Mouse (Mus musculus) heart, embryonic 14.5 days (tissue): ENCODE results near the gene Ppil4. TPM values are rescaled to one million over a fixed set of nuclear protein-coding genes. Genes with fewer than 3 reads are reported as not detected.

Experiments
- ATAC-seq: fragments of 200-750 bp; cut with Nextera tagmentation; 2 replicates; pipeline ENCODE4 v1.8.0; 2017; ENCODE audit warnings: low read depth, moderate TSS enrichment; ENCODE audit not compliant: insufficient number of reproducible peaks, insufficient read depth, low FRiP score
- H3K27ac ChIP-seq, 2 experiments: fragments of 200-500 bp in 1 of 2; fragments of 300-500 bp in 1 of 2; sonication (generic) in 1 of 2; replicated peaks in 1 of 2; 2 replicates each; pipeline ENCODE4 v1.5.1; 2012 to 2014; ENCODE audit warnings: low read depth in 2 of 2, low read length in 2 of 2, control low read depth in 1 of 2, mild to moderate bottlenecking in 1 of 2, mixed read lengths in 1 of 2; ENCODE audit not compliant: control insufficient read depth in 1 of 2, insufficient read depth in 1 of 2
- H3K27me3 ChIP-seq: fragments of 300-500 bp; sonication (generic); 2 replicates; pipeline ENCODE4 v1.6.1; 2014; ENCODE audit warnings: mild to moderate bottlenecking, low read length, control low read depth; ENCODE audit not compliant: control insufficient read depth, insufficient read depth
- H3K36me3 ChIP-seq: fragments of 300-500 bp; sonication (generic); 2 replicates; pipeline ENCODE4 v1.6.1; 2014; ENCODE audit warnings: mild to moderate bottlenecking, control low read depth, low read length, mixed read lengths; ENCODE audit not compliant: control insufficient read depth, insufficient read depth
- H3K4me1 ChIP-seq, 2 experiments: fragments of 200-500 bp in 1 of 2; fragments of 300-500 bp in 1 of 2; sonication (generic) in 1 of 2; 2 replicates each; pipeline ENCODE4 v1.6.1; 2012 to 2014; ENCODE audit warnings: low read length in 2 of 2, control low read depth in 1 of 2, mixed read lengths in 1 of 2; ENCODE audit not compliant: control insufficient read depth in 2 of 2, insufficient read depth in 2 of 2
- H3K4me2 ChIP-seq: fragments of 300-500 bp; sonication (generic); 2 replicates; pipeline ENCODE4 v1.6.1; 2014; ENCODE audit warnings: mild to moderate bottlenecking, low read length
- H3K4me3 ChIP-seq, 2 experiments: fragments of 200-500 bp in 1 of 2; fragments of 300-500 bp in 1 of 2; sonication (generic) in 1 of 2; 2 replicates each; pipeline ENCODE4 v1.5.1; 2012 to 2014; ENCODE audit warnings: low read length in 2 of 2, mild to moderate bottlenecking in 2 of 2, control low read depth in 1 of 2, low read depth in 1 of 2, moderate library complexity in 1 of 2; ENCODE audit not compliant: control insufficient read depth in 1 of 2, insufficient read depth in 1 of 2
- H3K9ac ChIP-seq: fragments of 300-500 bp; sonication (generic); 2 replicates; pipeline ENCODE4 v1.6.1; 2014; ENCODE audit warnings: mild to moderate bottlenecking, low read length
- H3K9me3 ChIP-seq: fragments of 300-500 bp; sonication (generic); 2 replicates; pipeline ENCODE4 v1.6.1; 2016; ENCODE audit warnings: low read length, control low read depth; ENCODE audit not compliant: control insufficient read depth
- WGBS: fragments of 180-500 bp; shearing (Covaris S2); extraction: QIAGEN DNeasy Blood & Tissue Kit; methylation state at CpG from one replicate; pipeline ENCODE4 v1.1.7; 2014; 5-methylcytosine and 5-hydroxymethylcytosine counted together
- polyA plus RNA-seq: library from polyadenylated mRNA; unstranded; fragments of >200 nt; fragmentation: Nextera tagmentation; extraction: Ambion mirVana; gene quantifications from 2 replicates; pipeline ENCODE4 v1.2.1, GENCODE M21; 2014

Gene Ppil4
- polyA plus RNA-seq, 1 experiment from 2014 or later: 27.8 TPM

DNA sequence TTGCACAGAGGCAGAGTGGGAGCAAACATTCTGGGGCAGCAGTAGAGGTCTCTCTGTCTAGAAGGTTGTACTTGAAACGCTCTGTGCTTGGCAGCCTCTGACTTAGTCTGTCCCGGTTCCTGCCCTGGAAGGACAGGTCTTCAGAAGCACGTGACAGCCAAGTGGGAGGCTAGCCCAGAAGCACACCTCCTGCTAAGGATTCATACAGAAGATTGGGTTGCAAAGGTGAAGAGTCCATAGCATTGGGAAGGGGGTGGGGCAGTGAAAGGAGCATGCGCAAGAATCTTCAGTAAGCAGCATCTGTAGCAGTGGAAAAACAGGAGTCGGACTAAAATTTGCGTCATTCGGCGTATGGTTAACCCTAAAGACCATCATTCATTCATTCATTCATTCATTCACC is 45.3 kb downstream of the Ppil4 start:
- H3K9me3 ChIP-seq: no peaks in the 10 kb centered on the region
- H3K9ac ChIP-seq: no peak overlapping the region
- no peak overlapping the region for H3K4me2 ChIP-seq
- ATAC-seq: no peak
- WGBS: 89% methylated on average over 8 of the region's 8 CpGs
- H3K36me3 ChIP-seq: no peaks in the 10 kb centered on the region
- H3K27ac ChIP-seq: no peak overlapping the region
- no peak overlapping the region for H3K4me3 ChIP-seq
- H3K4me1 ChIP-seq: peaks cover 12 to 16% of the 10 kb centered on the region in 2 experiments
- H3K27me3 ChIP-seq: 0 out of 2 replicates have a peak, but pooled peaks cover 3% of the 10 kb centered on the region

DNA sequence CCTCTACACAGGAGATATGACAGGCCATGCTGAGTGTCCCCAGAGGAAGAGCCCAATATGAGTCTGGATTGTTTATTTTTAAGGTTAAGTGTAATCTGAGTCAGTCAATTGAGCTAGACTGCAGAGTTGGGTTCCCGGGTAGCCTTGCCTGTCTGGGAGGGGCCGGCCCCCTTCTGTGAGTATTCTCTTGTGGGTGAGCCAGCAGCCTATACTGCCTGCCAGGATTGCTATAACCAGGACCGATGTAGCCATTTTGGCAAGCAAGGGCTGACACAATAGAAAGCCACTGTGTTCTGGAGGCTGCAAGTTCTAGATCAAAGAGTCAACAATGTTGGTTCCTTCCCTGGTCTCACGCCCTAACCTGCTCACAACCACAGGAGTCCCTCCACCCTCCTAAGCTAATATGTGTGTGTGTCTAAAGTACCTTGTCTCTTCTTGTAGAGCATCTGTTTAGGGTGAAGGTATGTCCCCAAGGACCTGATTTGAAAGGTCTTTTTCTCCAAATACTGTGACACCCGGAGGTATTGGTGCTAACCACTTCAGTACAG is 46.3 kb downstream of the Ppil4 start:
- no peak overlapping the region for H3K9ac ChIP-seq
- ATAC-seq: no peak
- H3K9me3 ChIP-seq: no peaks in the 10 kb centered on the region
- no peak overlapping the region for H3K27ac ChIP-seq
- no peak overlapping the region for H3K4me2 ChIP-seq
- no peaks in the 10 kb centered on the region for H3K36me3 ChIP-seq
- no peak overlapping the region for H3K4me3 ChIP-seq
- peaks cover 12 to 16% of the 10 kb centered on the region in 2 experiments for H3K4me1 ChIP-seq
- 79% methylated on average over 5 of the region's 5 CpGs for WGBS
- H3K27me3 ChIP-seq: 0 out of 2 replicates have a peak, but pooled peaks cover 3% of the 10 kb centered on the region

DNA sequence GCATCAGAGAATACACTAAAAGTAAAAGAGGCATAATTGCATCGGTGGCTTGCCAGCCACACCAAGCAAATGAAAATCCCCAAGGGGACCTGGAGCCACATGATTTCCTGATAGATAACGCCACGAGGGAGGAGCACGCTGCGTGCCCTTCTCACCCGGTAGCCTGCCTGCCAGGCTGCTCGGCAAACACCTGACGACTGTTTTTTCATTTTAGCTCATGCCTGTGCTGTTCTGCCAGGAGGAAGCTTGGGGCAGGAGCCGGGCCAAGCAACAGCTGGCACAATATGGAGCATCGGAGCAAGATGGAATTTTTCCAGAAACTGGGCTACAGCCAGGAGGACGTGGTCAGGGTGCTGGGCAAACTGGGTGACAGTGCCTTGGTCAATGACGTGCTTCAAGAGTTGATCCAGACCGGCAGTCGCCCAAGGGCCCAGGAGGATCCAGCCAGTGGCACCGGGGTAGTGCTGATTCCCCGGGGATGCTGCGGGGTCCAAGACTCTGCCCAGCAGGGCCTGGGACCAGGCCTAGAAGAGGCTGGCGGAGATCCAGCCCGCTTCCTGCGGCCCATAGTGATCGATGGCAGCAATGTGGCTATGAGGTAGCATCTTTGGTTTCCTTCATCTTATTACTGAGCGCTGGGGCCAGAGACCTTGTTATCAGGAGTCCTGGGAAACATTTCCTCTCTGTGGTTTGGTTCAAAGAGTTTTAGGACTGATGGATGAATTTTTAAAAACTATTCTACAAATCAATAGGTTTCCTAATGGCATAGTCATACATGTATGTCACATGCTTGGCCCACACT is 47.1 kb downstream of the Ppil4 start:
- no peak overlapping the region for H3K4me2 ChIP-seq
- H3K9ac ChIP-seq: no peak overlapping the region
- 0 out of 2 replicates have a peak, but pooled peaks cover 5% of the 10 kb centered on the region for H3K27me3 ChIP-seq
- ATAC-seq: no peak
- H3K4me3 ChIP-seq: no peak overlapping the region
- no peak overlapping the region for H3K27ac ChIP-seq
- no peaks in the 10 kb centered on the region for H3K9me3 ChIP-seq
- H3K36me3 ChIP-seq: no peaks in the 10 kb centered on the region
- 86% methylated on average over 22 of the region's 22 CpGs for WGBS
- peaks cover 12 to 16% of the 10 kb centered on the region in 2 experiments for H3K4me1 ChIP-seq

DNA sequence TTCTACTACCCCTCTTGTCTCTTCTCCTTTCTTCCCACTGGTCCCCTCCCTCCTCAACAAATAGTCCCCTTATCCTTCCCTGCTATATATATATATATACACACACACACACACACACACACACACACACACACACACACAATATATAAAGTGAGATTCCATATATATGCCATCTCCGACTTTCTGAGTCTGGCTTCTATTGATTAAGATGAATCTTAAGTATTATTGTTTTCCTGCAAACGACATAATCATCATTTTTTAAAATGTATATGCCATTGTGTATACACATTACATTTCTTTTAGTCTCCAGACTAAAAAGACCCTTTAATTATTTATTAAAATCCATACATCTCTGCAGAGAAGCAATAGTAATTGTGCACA is 47.7 kb downstream of the Ppil4 start:
- Histone ChIP-seq H3K4me3 (no peak overlapping the region), H3K4me1 (peaks cover 12 to 16% of the 10 kb centered on the region in 2 experiments), H3K27me3 (0 out of 2 replicates have a peak, but pooled peaks cover 3% of the 10 kb centered on the region), H3K9me3 (no peaks in the 10 kb centered on the region), H3K36me3 (no peaks in the 10 kb centered on the region), H3K4me2 (no peak overlapping the region), H3K9ac (no peak overlapping the region), H3K27ac (no peak overlapping the region)
- ATAC-seq: no peak
- WGBS: 91% methylated on average over 2 of the region's 2 CpGs

DNA sequence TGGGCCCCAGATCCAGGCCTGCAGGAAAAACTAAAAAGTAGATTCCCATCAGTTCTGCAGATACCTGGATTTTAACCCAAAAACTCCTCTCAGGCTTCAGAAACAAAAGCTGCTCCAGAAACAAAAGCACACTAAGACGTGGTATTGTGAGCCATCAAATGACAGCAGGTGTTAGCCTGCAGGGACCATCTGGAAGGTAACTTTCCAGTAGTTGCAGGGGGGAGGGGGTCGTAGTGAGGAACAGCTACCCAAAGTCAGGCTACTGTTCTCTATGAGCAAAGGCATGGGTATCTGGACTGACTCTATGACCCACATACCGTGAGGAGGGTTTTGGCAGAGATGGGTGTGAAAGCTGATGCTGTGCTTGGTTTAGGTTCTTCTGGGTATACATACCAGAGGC is 48.1 kb downstream of the Ppil4 start:
- H3K9ac ChIP-seq: no peak overlapping the region
- ATAC-seq: no peak
- H3K27ac ChIP-seq: peak overlapping the region; percentile 94; a peak in 2 of 4 replicates
- H3K9me3 ChIP-seq: no peaks in the 10 kb centered on the region
- 70% methylated on average over 3 of the region's 3 CpGs for WGBS
- 0 out of 2 replicates have a peak, but pooled peaks cover 3% of the 10 kb centered on the region for H3K27me3 ChIP-seq
- H3K36me3 ChIP-seq: no peaks in the 10 kb centered on the region
- no peak overlapping the region for H3K4me2 ChIP-seq
- no peak overlapping the region for H3K4me3 ChIP-seq
- H3K4me1 ChIP-seq: peaks cover 12 to 16% of the 10 kb centered on the region in 2 experiments

DNA sequence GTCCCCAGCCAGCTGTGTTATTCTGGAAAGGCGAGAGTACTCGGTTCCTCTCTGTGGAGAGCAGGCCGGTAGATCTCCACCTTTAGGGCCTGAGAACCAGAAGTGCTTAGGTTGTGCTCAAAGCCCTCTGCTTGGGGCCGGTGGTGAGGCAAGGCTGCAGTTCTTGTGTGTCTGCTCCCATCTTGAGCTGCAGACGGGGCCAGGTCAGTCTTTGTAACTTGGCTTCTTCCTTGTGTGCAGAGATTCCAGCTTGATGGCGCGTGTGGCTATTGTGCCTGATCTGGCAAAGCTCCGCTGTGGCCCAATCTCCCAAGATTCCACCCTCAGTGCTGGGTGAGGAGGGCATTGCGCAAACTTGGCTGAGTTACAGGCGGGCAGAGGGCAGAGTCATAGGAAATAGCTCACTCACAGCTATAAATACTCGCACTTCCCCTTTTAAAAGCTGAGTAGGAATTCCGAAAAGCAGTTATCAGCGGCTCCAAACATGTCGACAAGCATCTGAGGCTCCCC is 48.9 kb downstream of the Ppil4 start:
- Histone ChIP-seq H3K4me2 (peak overlapping the region; percentile 54), H3K9me3 (no peaks in the 10 kb centered on the region), H3K36me3 (no peaks in the 10 kb centered on the region), H3K27me3 (0 out of 2 replicates have a peak, but pooled peaks cover 3% of the 10 kb centered on the region), H3K9ac (peak overlapping the region; percentile 52; the same call in 1 of the 2 replicates), H3K27ac (peak overlapping the region; percentile 94), H3K4me3 (peak overlapping the region; percentile 7 to 18; a peak in 2 of 4 replicates), H3K4me1 (peaks cover 12 to 16% of the 10 kb centered on the region in 2 experiments)
- peak; percentile 84 for ATAC-seq
- WGBS: 4% methylated on average over 14 of the region's 14 CpGs

DNA sequence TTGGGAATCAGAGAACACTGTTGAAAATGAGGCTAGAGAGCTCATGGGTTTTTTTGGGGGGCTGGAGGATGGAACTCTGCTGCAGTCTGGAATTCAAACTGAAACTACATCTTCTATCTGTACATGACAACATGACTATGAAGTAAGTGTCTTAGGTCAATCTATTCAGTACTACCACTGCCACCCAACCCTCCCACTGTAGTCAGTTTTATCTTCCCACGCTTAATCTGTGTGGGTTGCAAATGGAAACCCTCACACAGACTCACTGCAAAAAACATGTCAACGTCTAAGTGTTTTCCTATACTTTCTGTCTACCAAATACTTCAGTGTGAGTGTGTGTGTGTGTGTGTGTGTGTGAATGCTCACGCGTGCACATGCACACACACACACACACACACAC is 50.5 kb downstream of the Ppil4 start:
- 78% methylated on average over 4 of the region's 4 CpGs for WGBS
- H3K4me1 ChIP-seq: peaks cover 12 to 16% of the 10 kb centered on the region in 2 experiments
- H3K4me3 ChIP-seq: no peak overlapping the region
- no peaks in the 10 kb centered on the region for H3K9me3 ChIP-seq
- ATAC-seq: no peak
- no peaks in the 10 kb centered on the region for H3K36me3 ChIP-seq
- no peak overlapping the region for H3K27ac ChIP-seq
- H3K9ac ChIP-seq: no peak overlapping the region
- no peak overlapping the region for H3K4me2 ChIP-seq
- 0 out of 2 replicates have a peak, but pooled peaks cover 3% of the 10 kb centered on the region for H3K27me3 ChIP-seq
